Mouse (Mus musculus) small intestine, adult 2 months (tissue): ENCODE data around the gene Vps35l. TPM values are rescaled to one million over a fixed set of nuclear protein-coding genes. Genes with fewer than 3 reads are reported as not detected.

Source experiments
- H3K27ac ChIP-seq: fragments of 200-500 bp; 2 replicates; pipeline ENCODE4 v1.5.1; 2012; ENCODE audit warnings: low read depth, low read length, control low read depth, inconsistent platforms; ENCODE audit not compliant: insufficient read depth
- H3K27me3 ChIP-seq: fragments of 200-500 bp; 2 replicates; pipeline ENCODE4 v1.6.1; 2012; ENCODE audit warnings: mild to moderate bottlenecking, moderate library complexity, low read length, inconsistent platforms; ENCODE audit not compliant: control insufficient read depth, insufficient read depth
- H3K36me3 ChIP-seq: fragments of 200-500 bp; 2 replicates; pipeline ENCODE4 v1.6.1; 2012; ENCODE audit warnings: mild to moderate bottlenecking, low read length, control low read depth, inconsistent platforms; ENCODE audit not compliant: control insufficient read depth, insufficient read depth
- H3K4me1 ChIP-seq: fragments of 200-500 bp; 2 replicates; pipeline ENCODE4 v1.6.1; 2012; ENCODE audit warnings: low read length, inconsistent platforms, mixed read lengths; ENCODE audit not compliant: control insufficient read depth, insufficient read depth, insufficient read length
- H3K4me3 ChIP-seq: fragments of 200-500 bp; 2 replicates; pipeline ENCODE4 v1.5.1; 2012; ENCODE audit warnings: low read depth, mild to moderate bottlenecking, control low read depth, inconsistent platforms, low read length, moderate library complexity
- CTCF ChIP-seq: fragments of 200-500 bp; IDR thresholded peaks from 2 replicates; pipeline ENCODE4 v1.5.1; 2012; ENCODE audit warnings: low read depth, mild to moderate bottlenecking, control low read depth, inconsistent platforms, low read length, moderate library complexity, mixed read lengths; ENCODE audit not compliant: insufficient replicate concordance, insufficient read length; ENCODE audit errors: extremely low read depth
- POLR2A ChIP-seq: fragments of 200-500 bp; IDR thresholded peaks from 2 replicates; pipeline ENCODE4 v1.6.1; 2012; ENCODE audit warnings: low read depth, mild to moderate bottlenecking, control low read depth, inconsistent platforms, low read length, moderate library complexity
- WGBS: fragments of 180-500 bp; shearing (Covaris S2); methylation state at CpG from one replicate; pipeline ENCODE4 v1.1.7; 2018; 5-methylcytosine and 5-hydroxymethylcytosine counted together
- polyA plus RNA-seq: library from polyadenylated mRNA; depleted of rRNA; stranded (reverse); fragments of >200 nt; gene quantifications from 2 replicates; pipeline ENCODE4 v1.2.3, GENCODE M21; 2012

Vps35l gene
- polyA plus RNA-seq, 1 experiment = 29.9 TPM

GRCm38 (mm10) chr7:118733225-118733624 is 6.8 kb upstream of the Vps35l start:
- no peak overlapping the region for H3K27ac ChIP-seq
- TF ChIP-seq CTCF (no peak), POLR2A (no peak)
- H3K4me1 ChIP-seq = peaks cover 5% of the 10 kb centered on the region; the same call in 1 of the 2 replicates
- 92% methylated on average over 13 of the region's 13 CpGs for WGBS
- H3K4me3 ChIP-seq = no peak overlapping the region
- H3K36me3 ChIP-seq = no peaks in the 10 kb centered on the region; the same call in 1 of the 2 replicates
- H3K27me3 ChIP-seq = no peaks in the 10 kb centered on the region

- Histone ChIP-seq H3K27ac (no peak overlapping the region), H3K4me1 (peaks cover 12% of the 10 kb centered on the region), H3K27me3 (no peaks in the 10 kb centered on the region), H3K36me3 (no peaks in the 10 kb centered on the region), H3K4me3 (no peak overlapping the region)
- 83% methylated on average over 1 of the region's 1 CpGs for WGBS
- no peak for TF ChIP-seq CTCF
- no peak for TF ChIP-seq POLR2A
These were observed 1.3 kb upstream of the Vps35l start for GRCm38 (mm10) chr7:118738730-118739129.

DNA sequence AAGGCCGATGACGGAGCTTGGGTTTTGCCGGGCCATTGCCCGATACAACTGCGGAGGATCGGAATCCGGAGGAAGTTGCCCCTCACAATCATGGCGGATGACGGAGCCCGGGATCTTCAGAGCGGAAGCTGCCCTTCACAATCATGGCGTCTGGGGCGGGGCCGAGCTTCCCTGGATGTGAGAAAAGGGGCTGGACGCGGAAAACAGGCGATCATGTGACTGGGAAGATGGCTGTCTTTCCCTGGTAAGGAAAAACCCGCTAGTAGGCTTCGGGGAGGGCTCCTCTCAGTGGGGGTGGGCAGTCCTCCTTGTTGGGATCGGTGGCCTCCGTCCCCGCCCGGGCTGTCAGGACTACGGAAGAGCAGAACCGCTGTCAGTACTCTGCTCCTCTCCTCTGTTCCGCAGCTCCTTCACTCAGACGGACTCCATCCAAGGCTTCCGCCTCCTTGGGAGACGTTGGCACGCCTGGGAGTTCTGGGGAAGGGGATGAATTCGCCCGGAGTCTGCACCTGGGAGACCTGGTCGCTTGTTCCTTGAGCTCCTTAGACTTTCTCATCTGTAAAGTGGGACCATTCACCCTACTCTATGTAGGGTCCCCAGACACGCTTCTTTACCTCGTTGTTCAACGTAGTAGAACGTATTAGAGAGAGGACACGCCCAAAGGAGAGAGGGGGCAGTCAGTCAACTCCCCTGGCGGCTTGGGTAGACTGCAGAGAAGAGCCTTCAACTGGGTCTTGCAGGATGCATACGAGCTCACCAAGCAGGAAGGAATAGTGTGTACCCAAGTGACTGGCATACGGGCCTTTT is 709 bp downstream of the Vps35l start:
- H3K36me3 ChIP-seq = peaks cover 7% of the 10 kb centered on the region
- peak overlapping the region; percentile 43 for H3K27ac ChIP-seq
- WGBS = 3% methylated on average over 41 of the region's 41 CpGs
- no peaks in the 10 kb centered on the region for H3K27me3 ChIP-seq
- TF ChIP-seq POLR2A = peak; percentile 75
- no peak for TF ChIP-seq CTCF
- H3K4me1 ChIP-seq = peaks cover 12% of the 10 kb centered on the region
- peak overlapping the region; percentile 86 for H3K4me3 ChIP-seq

- no peak overlapping the region for H3K4me3 ChIP-seq
- 53% methylated on average over 6 of the region's 6 CpGs for WGBS
These were observed 2.3 kb downstream of the Vps35l start for GRCm38 (mm10) chr7:118742278-118742677.

DNA sequence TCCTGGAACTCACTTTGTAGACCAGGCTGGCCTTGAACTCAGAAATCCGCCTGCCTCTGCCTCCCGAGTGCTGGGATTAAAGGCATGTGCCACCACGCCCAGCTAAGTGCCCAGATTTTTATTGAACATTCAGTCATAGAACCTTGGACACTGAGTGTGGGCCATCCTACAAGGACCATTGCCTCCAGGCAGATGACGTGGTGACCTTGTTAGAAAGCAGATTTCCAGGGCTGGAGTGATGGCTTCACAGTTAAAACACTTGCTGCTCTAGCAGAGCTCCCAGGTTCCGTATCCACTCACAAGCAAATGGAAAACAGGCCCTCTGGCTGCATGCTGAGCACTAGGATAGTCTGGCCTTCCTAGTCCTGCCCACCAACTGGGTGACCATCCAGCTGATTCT is 4.7 kb downstream of the Vps35l start:
- Histone ChIP-seq H3K36me3 (peaks cover 34% of the 10 kb centered on the region), H3K4me3 (no peak overlapping the region), H3K27ac (no peak overlapping the region), H3K27me3 (no peaks in the 10 kb centered on the region), H3K4me1 (peaks cover 12% of the 10 kb centered on the region)
- 88% methylated on average over 5 of the region's 5 CpGs for WGBS
- TF ChIP-seq CTCF (no peak), POLR2A (no peak)

More at GRCm38 (mm10) chr7:118742278-118742677, 2.3 kb downstream of the Vps35l start:
- H3K27me3 ChIP-seq = no peaks in the 10 kb centered on the region
- no peak for TF ChIP-seq CTCF
- no peak for TF ChIP-seq POLR2A
- H3K27ac ChIP-seq = no peak overlapping the region
- peaks cover 12% of the 10 kb centered on the region for H3K4me1 ChIP-seq
- H3K36me3 ChIP-seq = peaks cover 16% of the 10 kb centered on the region

DNA sequence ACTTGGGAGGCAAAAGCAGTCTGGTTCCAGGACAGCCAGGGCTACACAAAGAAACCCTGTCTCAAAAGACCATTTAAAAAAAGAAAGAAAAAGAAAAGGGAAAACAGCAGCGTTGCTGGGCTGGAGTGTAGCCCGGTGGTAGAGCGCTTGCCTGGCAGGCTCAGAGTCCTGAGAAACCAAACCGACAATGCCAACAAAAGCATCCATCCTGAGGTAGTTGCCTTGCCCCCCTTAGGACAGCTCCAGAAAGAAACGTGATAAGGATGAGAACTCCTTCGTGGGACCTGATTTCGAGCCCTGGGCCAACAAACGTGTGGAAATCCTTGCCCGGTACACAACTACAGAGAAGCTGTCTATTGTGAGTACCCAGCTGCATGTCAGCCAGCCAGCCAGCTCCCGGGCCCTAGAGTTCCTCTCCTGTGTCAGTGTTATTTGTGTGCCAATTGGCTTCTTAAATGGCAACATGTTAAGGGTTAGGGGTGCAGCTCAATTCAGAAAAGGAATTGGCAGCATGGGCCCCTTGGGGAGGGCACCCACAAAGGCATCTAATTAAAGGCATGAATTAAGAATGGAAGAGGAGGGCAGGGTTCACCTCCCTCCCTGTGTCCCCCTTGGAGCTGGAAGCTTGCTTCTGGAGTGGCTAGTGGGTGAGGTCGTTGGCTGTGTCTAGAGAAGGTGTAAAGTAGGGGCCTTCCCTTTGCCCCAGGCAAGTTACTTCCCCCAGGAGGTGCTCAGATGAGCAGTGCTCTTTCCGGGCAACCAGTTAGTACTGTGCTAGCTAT is 8.1 kb downstream of the Vps35l start:
- no peak for TF ChIP-seq POLR2A
- TF ChIP-seq CTCF = no peak
- Histone ChIP-seq H3K4me1 (no peaks in the 10 kb centered on the region), H3K4me3 (no peak overlapping the region), H3K27me3 (no peaks in the 10 kb centered on the region), H3K27ac (no peak overlapping the region), H3K36me3 (peaks cover 53% of the 10 kb centered on the region)
- 92% methylated on average over 12 of the region's 12 CpGs for WGBS

DNA sequence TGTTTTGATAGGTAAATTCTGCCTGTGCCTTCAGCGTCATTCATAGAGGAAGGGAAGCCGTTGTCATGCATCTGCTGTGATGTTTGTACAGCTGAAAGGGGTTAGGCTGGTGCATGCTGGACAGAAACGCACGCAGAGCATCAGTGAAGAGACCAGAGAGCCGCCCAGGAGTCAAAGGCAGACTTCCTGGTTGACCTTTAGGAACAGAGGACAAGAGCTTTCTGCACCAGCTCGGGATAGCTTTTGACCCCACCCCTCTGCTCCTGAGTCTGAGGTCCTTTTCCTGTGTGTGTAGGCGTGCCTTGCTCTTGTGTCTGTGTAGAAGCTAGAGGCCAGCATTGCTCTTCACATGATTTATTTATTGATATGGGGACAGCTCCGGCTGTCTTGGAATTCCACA is 9.7 kb downstream of the Vps35l start:
- Histone ChIP-seq H3K4me3 (no peak overlapping the region), H3K27me3 (no peaks in the 10 kb centered on the region), H3K4me1 (no peaks in the 10 kb centered on the region), H3K27ac (no peak overlapping the region), H3K36me3 (peaks cover 60% of the 10 kb centered on the region)
- WGBS = 70% methylated on average over 8 of the region's 8 CpGs
- TF ChIP-seq POLR2A (no peak), CTCF (no peak)

DNA sequence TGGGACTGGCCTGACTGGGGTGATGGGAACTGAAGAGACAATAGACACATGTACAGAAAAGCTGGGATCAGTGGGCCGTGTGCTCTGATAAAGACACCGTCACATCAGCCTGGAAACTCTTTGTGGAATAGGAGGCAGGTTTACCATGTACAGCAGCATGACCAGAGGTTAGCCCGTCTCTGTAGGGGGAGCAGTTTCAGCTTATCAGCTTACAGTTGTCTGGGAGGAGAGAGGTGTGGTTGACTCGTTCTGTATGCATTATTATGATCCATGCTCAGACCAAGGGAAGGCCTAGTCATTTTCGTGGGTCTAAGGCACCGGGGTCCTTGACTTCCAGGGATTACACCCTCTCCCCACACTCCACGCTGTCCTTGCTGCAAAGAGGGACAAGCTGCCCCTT is 11.6 kb downstream of the Vps35l start:
- Histone ChIP-seq H3K4me1 (no peaks in the 10 kb centered on the region), H3K27ac (no peak overlapping the region), H3K27me3 (no peaks in the 10 kb centered on the region), H3K4me3 (no peak overlapping the region), H3K36me3 (peaks cover 61% of the 10 kb centered on the region)
- WGBS = 85% methylated on average over 7 of the region's 7 CpGs
- TF ChIP-seq POLR2A (no peak), CTCF (no peak)
